Mouse (Mus musculus) CD8-positive naive resting alpha-beta T cell, adult 57 days (primary cell): ENCODE data around the gene Suco. TPM values are rescaled to one million over a fixed set of nuclear protein-coding genes. Genes with fewer than 3 reads are reported as not detected.

Experiments used
- total RNA-seq: library from RNA; stranded (reverse); gene quantifications from one replicate; pipeline ENCODE4 v1.2.4, GENCODE M21; 2023

Gene Suco
- 109 TPM for total RNA-seq

GRCm38 (mm10) chr1:161876553-161877447, at the start of gene Suco:
Gene Suco (minus strand): TSS chr1:161876682.

GRCm38 (mm10) chr1:161788339-161788738, 88.1 kb downstream of the Suco start, which contains the start of gene Fasl:
Gene Fasl (minus strand): TSS chr1:161788495.

Other genes starting within 250 kb of the Suco start
- 3.6 TPM for gene Fasl, start 88.2 kb downstream of the Suco start, total RNA-seq
- gene Pigc, start 92.5 kb upstream of the Suco start, total RNA-seq: 10.2 TPM
- not detected for gene 4930558K02Rik, start 103.0 kb upstream of the Suco start, total RNA-seq